Mouse (Mus musculus) spleen, embryonic (tissue): Measurements from ENCODE around the gene Ccdc28a.

ENCODE experiments used
- CTCF ChIA-PET: fragments of 350-600 bp; sonication (Branson Sonifier 250); formaldehyde crosslinking; loops from one replicate; lab custom pipeline; 2022; lab: Charles Lee

Gene Ccdc28a

DNA sequence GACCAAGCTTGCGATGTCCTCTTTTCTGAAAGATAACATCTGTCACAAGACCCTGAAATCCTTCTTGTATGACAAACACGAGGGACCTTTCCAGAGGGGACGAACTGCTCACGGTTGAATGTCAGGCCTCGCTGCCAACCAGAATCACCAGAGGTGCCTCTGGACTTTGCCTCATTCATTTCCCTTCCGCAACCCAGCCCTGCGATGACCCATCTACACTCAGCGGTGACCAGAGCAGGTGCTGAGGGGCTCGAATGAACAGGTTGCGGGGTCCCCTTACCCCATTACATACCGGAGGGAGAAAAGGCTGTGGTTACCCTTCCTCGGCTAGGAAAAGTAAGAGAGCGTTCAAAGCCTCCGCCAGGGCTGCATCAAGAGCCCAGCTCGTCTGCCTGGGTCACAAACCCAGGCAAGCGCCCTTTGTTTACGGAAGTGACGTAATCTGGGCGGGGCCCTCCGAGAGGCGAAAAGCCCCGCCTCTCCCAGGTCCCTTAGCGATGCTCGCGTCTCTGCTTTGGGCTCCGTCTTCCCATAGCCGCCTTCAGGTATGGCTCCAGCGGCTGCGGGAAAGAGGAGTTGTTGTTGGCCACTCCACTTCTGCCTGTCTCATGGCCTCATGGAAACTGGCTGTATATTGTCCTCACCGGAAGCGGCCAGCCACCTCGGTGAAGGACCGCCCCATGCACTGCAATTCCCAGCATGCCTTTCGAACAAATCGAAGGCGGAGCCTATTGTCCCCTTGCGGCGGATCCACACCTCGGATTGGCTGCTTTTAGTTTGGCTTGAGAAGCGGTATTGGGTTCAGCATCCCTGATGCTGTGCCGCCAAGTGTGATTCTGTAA, at the start of gene Ccdc28a:
Gene Ccdc28a (minus strand): TSS at position 439 of the 842 bp plus-strand sequence.
- CTCF ChIA-PET, result interaction anchor here (0.6 kb wide), 1 partner anchor 153 kb away, joined by 26 read pairs; no protein-coding TSS in a partner anchor

GRCm38 (mm10) chr10:18283991-18284390, 49.2 kb upstream of the Ccdc28a start:
- CTCF ChIA-PET, result no interaction called here

GRCm38 (mm10) chr10:18276090-18276734, 41.4 kb upstream of the Ccdc28a start:
- CTCF ChIA-PET, result no interaction called here

GRCm38 (mm10) chr10:18251345-18251744, 16.5 kb upstream of the Ccdc28a start:
- CTCF ChIA-PET, result no interaction called here

DNA sequence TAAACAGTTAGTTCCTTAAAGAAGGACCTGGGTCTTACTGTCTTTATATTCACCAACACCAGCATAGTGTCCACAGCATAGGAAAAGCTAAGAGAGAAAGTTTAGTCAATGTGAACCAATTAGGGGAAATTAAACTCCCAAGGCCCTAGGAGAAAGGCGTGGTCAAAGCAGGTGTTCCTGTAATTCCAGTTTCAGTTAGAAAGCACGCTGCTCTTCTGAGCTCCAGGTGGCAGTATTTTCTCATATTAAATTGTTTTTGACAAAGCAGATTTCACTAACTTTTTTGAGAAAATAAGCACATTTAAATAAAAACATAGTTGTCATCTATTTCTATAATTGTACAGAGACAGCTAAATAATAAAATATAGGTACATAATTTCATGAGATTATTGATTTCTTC, 8.8 kb upstream of the Ccdc28a start:
- CTCF ChIA-PET, result no interaction called here

DNA sequence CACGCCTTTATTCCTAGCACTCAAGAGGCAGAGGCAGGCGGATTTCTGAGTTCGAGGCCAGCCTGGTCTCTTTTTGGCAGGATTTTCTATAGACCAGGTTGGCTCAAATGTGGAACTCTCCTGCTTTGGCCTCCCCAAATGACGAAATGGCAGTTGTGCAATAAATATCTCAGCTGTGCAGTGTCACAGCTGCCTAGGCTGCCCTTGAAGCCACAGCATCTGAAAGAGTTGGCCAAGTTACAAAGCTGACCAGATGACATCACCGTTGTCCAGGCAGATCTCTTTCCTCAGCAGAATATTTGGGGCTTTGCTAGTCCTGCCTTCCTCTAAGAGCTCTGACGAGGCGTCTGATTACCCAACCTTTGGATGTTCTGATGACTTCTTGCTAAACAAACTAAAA, 2.4 kb upstream of the Ccdc28a start:
- CTCF ChIA-PET, result no interaction called here

DNA sequence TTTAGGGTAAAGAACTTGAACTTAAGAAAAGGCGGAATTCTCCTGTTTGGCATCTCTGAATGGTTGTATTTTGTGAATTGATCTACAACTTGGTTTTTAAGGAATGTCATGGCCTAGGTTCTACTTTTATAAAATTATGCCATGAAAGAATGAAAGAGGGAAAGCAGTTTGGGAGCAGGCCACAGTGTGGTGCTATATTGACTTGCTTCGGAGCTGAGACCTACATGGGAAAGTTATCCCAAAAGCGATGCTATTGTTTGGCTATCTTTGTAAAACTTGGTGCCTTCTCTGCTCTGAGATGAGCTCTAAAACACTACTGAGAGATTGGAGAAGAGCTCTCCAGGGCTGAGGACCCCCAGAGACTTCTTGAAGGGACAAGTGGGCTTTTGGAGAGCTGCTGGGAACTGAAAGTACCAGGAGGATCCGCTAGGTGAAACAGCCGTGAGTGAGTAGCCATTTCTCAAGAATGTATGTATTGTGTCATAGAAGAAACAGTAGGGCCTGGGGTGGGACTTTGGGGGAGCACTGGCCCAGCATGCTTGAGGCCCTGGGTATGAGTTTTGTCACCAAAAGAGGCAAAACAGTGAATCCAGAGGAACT, 1.6 kb upstream of the Ccdc28a start:
- CTCF ChIA-PET, result no interaction called here

GRCm38 (mm10) chr10:18235402-18235747, 577 bp upstream of the Ccdc28a start:
- CTCF ChIA-PET, result no interaction called here

- CTCF ChIA-PET, result no interaction called here
Measured at GRCm38 (mm10) chr10:18233891-18234290, 907 bp downstream of the Ccdc28a start.

DNA sequence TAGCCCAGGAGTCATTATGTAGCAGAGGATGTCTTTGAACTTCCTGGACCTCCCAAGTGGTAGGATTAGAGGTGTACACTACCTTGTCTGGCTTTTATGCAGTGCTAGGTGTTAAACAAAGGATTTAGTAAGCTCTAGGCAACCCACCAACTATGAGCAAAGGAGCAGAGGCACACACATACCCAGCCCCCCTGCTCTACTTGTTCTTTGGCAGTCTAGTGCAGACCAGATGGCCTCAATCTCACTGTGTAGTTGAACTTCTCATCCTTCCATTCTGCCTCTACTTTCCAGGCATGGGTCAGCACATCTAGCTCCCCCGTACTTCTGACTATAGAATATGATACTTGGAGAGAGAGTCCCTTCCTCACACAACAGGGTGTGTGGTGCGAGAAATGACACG, 10.4 kb downstream of the Ccdc28a start:
- CTCF ChIA-PET, result no interaction called here

GRCm38 (mm10) chr10:18219351-18219750, 15.4 kb downstream of the Ccdc28a start:
- CTCF ChIA-PET, result no interaction called here

- CTCF ChIA-PET, result no interaction called here
Measured at GRCm38 (mm10) chr10:18214124-18214523, 20.7 kb downstream of the Ccdc28a start.

DNA sequence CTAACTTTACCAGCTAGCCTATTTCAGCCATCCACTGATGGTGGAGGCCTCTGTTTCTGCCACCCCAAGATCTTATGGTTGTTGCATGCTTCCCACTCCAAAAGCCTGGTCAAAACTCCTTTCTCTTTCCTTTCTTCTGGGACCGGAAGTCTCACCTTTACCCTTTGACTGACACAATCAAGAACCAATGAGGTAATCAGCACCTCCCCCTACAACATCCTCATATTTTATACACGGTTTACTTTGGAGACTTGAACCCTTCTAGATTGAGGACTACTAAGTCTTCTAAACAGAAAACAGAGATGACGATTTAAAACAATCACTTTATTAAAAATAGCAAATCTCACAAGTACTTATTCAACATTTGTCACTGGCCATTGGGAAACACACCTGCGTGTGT, 21.4 kb downstream of the Ccdc28a start:
- CTCF ChIA-PET, result no interaction called here

GRCm38 (mm10) chr10:18210726-18211125, 24.1 kb downstream of the Ccdc28a start, which contains the start of gene Ect2l:
Gene Ect2l (minus strand): TSS chr10:18210890.
- CTCF ChIA-PET, result no interaction called here

DNA sequence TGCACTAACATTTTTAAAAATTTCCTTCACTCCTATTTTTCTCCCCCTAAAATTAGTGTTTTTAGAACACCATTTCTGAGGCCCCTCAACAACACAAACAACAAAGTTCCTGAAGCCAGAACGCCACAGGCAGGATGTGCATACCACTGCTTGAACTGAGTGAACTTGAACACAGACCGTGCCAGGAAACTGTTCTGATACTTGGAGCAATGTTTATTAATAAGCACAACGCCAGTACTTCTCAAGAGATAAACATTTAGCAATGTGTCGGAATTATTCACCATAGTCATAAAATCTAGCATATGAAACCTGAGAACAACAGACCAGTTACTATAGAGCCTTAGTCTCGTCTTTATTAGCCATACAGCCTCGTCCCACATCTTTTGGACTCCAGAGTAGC, 24.7 kb downstream of the Ccdc28a start:
- CTCF ChIA-PET, result no interaction called here

- CTCF ChIA-PET, result no interaction called here
Measured at GRCm38 (mm10) chr10:18204067-18204466, 30.7 kb downstream of the Ccdc28a start.

DNA sequence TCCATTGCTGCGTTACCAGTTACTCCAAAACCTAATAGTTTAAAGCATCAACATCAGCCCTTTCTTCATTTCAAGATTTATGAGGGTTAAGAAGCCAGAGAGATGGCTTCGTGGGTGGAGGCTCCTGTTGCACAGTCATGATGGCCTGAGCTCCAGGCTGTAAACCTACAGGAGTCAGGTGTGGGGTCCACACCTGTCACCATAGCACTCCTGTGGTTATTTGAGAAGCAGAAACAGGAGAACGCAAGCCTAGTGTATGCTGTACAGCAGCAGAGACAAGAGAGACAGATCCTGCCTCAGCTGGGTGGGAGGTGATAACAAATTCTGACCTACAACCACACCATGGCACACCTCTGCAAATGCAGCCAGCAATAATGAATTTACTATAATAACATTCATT, 32.4 kb downstream of the Ccdc28a start:
- CTCF ChIA-PET, result no interaction called here

DNA sequence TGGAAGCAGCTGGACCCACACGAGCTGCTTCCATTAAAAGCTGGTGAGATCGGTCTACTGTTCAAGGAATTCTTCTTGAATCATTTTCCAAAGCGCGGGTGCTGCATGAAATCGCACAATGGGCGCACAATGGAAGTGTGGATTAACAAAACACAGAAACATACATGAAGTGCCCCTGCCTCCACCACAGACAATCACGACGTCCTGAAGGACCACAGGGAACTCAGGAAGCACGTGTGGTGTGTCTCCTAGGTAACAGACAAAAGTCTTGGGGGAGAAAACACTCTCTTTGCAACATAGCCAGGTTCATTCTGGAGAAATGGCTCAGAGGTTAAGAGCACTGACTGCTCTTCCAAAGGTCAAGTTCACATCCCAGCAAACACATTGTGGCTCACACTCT, 34.1 kb downstream of the Ccdc28a start:
- CTCF ChIA-PET, result no interaction called here

DNA sequence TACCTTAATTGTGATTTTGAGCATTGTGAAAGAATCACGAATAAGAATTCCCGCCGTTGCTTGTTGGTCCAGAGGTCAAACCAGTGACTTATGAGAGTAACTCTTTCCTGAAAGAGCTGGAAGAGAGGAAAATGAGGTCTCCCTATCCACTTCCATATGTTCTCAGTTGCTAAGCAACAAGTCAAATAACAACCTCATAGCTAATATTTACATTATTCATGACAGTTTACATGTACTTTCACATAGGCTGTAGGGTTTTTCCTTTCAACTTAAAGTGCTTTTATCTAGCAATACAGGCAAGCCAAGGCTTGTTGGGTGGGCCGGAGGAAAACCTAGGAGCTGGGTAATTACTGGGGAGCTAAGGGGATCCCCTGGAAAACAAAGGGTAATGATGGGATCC, 34.9 kb downstream of the Ccdc28a start:
- CTCF ChIA-PET, result no interaction called here

GRCm38 (mm10) chr10:18198286-18199015, 36.3 kb downstream of the Ccdc28a start:
- CTCF ChIA-PET, result no interaction called here

DNA sequence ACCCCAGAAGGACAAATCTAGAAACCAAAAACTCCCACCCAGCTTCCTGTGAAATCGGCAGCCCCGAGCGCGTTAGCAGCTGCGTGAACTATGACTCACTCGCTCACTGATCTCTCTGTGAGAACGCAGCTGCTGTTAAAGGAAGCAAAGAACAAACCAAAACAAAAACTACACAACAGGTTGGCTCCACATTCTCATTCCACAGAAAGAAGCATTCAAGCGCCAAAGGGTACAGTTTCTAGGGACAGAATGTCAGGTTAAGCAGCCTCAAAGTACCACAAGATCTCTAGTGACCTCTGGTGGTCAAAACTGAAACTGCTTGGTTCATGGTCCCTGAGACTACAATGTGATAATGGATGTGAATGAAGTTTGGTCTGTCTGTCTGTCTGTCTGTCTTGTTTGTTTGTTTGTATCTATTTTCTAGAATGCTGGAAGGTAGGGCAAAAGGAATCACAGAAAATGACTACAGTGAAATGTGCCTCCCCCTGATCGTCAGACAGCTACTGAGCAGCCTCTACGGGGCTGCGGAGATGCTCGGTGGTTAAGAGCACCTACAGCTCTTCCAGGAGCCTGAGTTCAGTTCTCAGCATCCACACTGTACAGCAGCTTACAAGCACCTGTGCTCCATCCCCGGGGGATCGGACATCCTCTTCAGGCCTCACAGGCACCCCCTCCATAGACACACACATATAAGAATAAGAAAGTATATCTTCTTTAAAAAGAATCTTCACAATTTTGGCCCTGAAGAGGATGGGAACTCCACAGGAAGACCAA, 37.4 kb downstream of the Ccdc28a start:
- CTCF ChIA-PET, result interaction anchor here (0.6 to 1.0 kb wide), 4 partner anchors 11 to 127 kb away, joined by 3 to 9 read pairs (median 3); no protein-coding TSS in a partner anchor
